Mouse (Mus musculus) G1E (cell line): ENCODE data around the gene Ldlrap1. TPM values are rescaled to one million over a fixed set of nuclear protein-coding genes. Genes with fewer than 3 reads are reported as not detected.

Source experiments
- ATAC-seq: 2 replicates; pipeline ENCODE4 v1.8.0; 2016; ENCODE audit warnings: mild to moderate bottlenecking; ENCODE audit not compliant: insufficient number of reproducible peaks, poor library complexity, low FRiP score, severe bottlenecking; ENCODE audit errors: extremely low read depth
- DNase-seq: peaks from one replicate; pipeline ENCODE4 v3.0.0; 2012; ENCODE audit warnings: low spot score
- H3K27me3 ChIP-seq: 2 replicates; pipeline ENCODE4 v1.6.1; 2012; ENCODE audit warnings: mild to moderate bottlenecking, low read length, inconsistent platforms; ENCODE audit not compliant: insufficient read depth
- H3K36me3 ChIP-seq: replicated peaks from 2 replicates; pipeline ENCODE3; 2012; ENCODE audit warnings: mild to moderate bottlenecking, inconsistent platforms
- H3K4me1 ChIP-seq: 2 replicates; pipeline ENCODE4 v1.6.1; 2012; ENCODE audit warnings: low read depth, low read length, inconsistent platforms, mixed read lengths; ENCODE audit not compliant: insufficient read depth
- H3K4me3 ChIP-seq: 2 replicates; pipeline ENCODE4 v1.5.1; 2012; ENCODE audit warnings: low read depth, mild to moderate bottlenecking, inconsistent platforms, low read length, moderate library complexity, mixed read lengths
- H3K9me3 ChIP-seq: replicated peaks from 2 replicates; pipeline ENCODE4 v1.6.1; 2012; ENCODE audit warnings: inconsistent platforms
- CTCF ChIP-seq: IDR thresholded peaks from 2 replicates; pipeline ENCODE4 v1.5.1; 2012; ENCODE audit warnings: low read depth, low read length, inconsistent platforms, mixed read lengths
- GATA1 ChIP-seq: IDR thresholded peaks from 2 replicates; pipeline ENCODE4 v1.6.1; 2012; ENCODE audit warnings: borderline replicate concordance, low read length, inconsistent platforms, mixed read lengths
- GATA2 ChIP-seq: IDR thresholded peaks from 2 replicates; pipeline ENCODE4 v1.6.1; 2012; ENCODE audit warnings: low read depth, low read length, inconsistent platforms, borderline replicate concordance
- POLR2AphosphoS5 ChIP-seq: IDR thresholded peaks from 2 replicates; pipeline ENCODE4 v1.6.1; 2012; ENCODE audit warnings: low read depth, low read length, inconsistent platforms; ENCODE audit not compliant: insufficient replicate concordance
- TAL1 ChIP-seq: conservative IDR thresholded peaks from 2 replicates; pipeline ENCODE4 v1.6.1; 2012; ENCODE audit warnings: low read depth, low read length, inconsistent platforms, mixed read lengths
- polyA plus RNA-seq: library from polyadenylated mRNA; stranded (reverse); fragments of >175 nt; gene quantifications from 2 replicates; pipeline ENCODE4 v1.2.3, GENCODE M21; 2012
- total RNA-seq, 2 experiments: library from RNA; stranded (forward) in 1 of 2; stranded (reverse) in 1 of 2; fragments of 200-1000 nt in 1 of 2; fragments of >200 nt in 1 of 2; fragmentation: Nextera tagmentation in 1 of 2; gene quantifications; 2 replicates each; pipeline ENCODE4 v1.2.3; 2014 to 2017

Ldlrap1 gene
- total and polyA plus RNA-seq, 3 experiments: 9.4 to 23.3 (median 14.6) TPM

DNA sequence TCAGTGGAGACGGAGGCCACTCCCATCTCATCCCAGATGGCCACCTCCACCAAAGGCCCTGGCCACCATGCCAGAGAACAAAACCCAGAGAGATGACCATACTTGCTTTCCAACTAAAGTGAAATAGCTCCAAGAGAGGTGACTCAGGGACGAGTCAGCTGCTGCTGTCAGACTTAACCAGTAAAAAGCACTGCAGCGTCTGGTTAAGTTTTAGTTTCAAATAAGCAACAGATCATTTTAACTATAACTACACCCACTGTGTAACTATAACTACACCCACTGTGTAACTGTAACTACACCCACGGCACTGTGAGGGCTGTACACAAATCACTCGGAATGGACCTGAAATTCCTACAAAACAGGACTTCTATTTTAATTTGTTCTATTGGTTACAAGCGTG lies 46.7 kb downstream of the Ldlrap1 start:
- Histone ChIP-seq H3K27me3 (peaks cover 55% of the 10 kb centered on the region), H3K9me3 (no peaks in the 10 kb centered on the region), H3K4me3 (no peak overlapping the region), H3K36me3 (no peaks in the 10 kb centered on the region), H3K4me1 (peaks cover 10% of the 10 kb centered on the region; the same call in 1 of the 2 replicates)
- ATAC-seq (no peak), DNase-seq (no peak)
- TF ChIP-seq GATA2: no peak
- no peak for TF ChIP-seq POLR2AphosphoS5

- TF ChIP-seq GATA2 (no peak), GATA1 (no peak), TAL1 (no peak), CTCF (no peak), POLR2AphosphoS5 (no peak)
- no peaks in the 10 kb centered on the region for H3K9me3 ChIP-seq
- peaks cover 51% of the 10 kb centered on the region for H3K27me3 ChIP-seq
- ATAC-seq (no peak), DNase-seq (no peak)
- peaks cover 6% of the 10 kb centered on the region; the same call in 1 of the 2 replicates for H3K4me1 ChIP-seq
- H3K36me3 ChIP-seq: no peaks in the 10 kb centered on the region
- H3K4me3 ChIP-seq: no peak overlapping the region
These were observed 47.5 kb downstream of the Ldlrap1 start for GRCm38 (mm10) chr4:134720371-134720770.

GRCm38 (mm10) chr4:134719489-134719888 lies 48.3 kb downstream of the Ldlrap1 start:
- Histone ChIP-seq H3K4me3 (no peak overlapping the region), H3K27me3 (peaks cover 46% of the 10 kb centered on the region), H3K36me3 (no peaks in the 10 kb centered on the region), H3K4me1 (peaks cover 6% of the 10 kb centered on the region; the same call in 1 of the 2 replicates), H3K9me3 (no peaks in the 10 kb centered on the region)
- no peak for DNase-seq
- no peak for TF ChIP-seq GATA2
- no peak for TF ChIP-seq GATA1
- TF ChIP-seq TAL1: no peak
- no peak for TF ChIP-seq POLR2AphosphoS5
- TF ChIP-seq CTCF: no peak
- ATAC-seq: no peak

GRCm38 (mm10) chr4:134713937-134714336 lies 53.9 kb downstream of the Ldlrap1 start:
- ATAC-seq (peak; percentile 73), DNase-seq (peak; percentile 70)
- Histone ChIP-seq H3K27me3 (peaks cover 23% of the 10 kb centered on the region), H3K9me3 (no peaks in the 10 kb centered on the region), H3K4me1 (peaks cover 5% of the 10 kb centered on the region; the same call in 1 of the 2 replicates), H3K4me3 (no peak overlapping the region), H3K36me3 (no peaks in the 10 kb centered on the region)
- no peak for TF ChIP-seq GATA1
- no peak for TF ChIP-seq GATA2
- TF ChIP-seq POLR2AphosphoS5: no peak
- TF ChIP-seq TAL1: no peak
- TF ChIP-seq CTCF: peak; percentile 45

DNA sequence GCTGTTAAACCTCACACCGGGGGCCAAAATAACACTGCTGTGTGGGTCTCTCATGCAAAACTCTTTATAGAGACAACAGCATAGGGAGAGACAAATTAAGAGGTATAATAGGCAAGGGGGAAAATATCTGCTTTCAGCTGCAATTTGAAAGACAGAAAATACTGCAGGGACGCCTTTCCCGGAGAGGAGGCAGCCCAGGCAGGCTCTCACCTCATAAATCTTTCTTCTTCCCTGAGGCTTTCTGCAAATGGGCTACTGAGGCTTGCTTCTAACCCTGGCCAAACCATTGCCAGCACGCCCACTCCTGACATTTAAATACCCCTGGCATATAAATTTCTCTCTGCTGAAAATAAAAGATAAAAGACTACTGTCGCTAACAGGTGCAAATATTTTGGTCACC lies 62.5 kb downstream of the Ldlrap1 start:
- ATAC-seq: no peak
- peaks cover 36% of the 10 kb centered on the region for H3K27me3 ChIP-seq
- DNase-seq: no peak
- TF ChIP-seq GATA1 (no peak), GATA2 (no peak), TAL1 (no peak), POLR2AphosphoS5 (no peak), CTCF (no peak)
- H3K9me3 ChIP-seq: peaks cover 27% of the 10 kb centered on the region
- no peaks in the 10 kb centered on the region for H3K36me3 ChIP-seq
- no peak overlapping the region for H3K4me3 ChIP-seq
- H3K4me1 ChIP-seq: no peaks in the 10 kb centered on the region; the same call in 1 of the 2 replicates

GRCm38 (mm10) chr4:134704590-134704989 lies 63.2 kb downstream of the Ldlrap1 start:
- H3K4me3 ChIP-seq: peak overlapping the region; percentile 30; the same call in 1 of the 2 replicates
- DNase-seq (no peak), ATAC-seq (no peak)
- H3K9me3 ChIP-seq: peaks cover 27% of the 10 kb centered on the region
- TF ChIP-seq GATA1 (no peak), POLR2AphosphoS5 (no peak), GATA2 (no peak), TAL1 (no peak), CTCF (no peak)
- H3K27me3 ChIP-seq: peaks cover 41% of the 10 kb centered on the region
- no peaks in the 10 kb centered on the region; the same call in 1 of the 2 replicates for H3K4me1 ChIP-seq
- H3K36me3 ChIP-seq: no peaks in the 10 kb centered on the region
